Mouse (Mus musculus) CH12F3 (cell line): Measurements from ENCODE around the gene Ankrd33.

Source experiments
- in situ Hi-C: fragments of 300-500 bp; cut with MboI; formaldehyde crosslinking; loops from 2 replicates; pipeline ENCODE4 v1.14.3; 2020; ENCODE audit warnings: low sequenced_read_pairs

Gene Ankrd33

GRCm38 (mm10) chr15:101146100-101146965 lies 30.8 kb downstream of the Ankrd33 start:
- in situ Hi-C loops, result no loop called here

GRCm38 (mm10) chr15:101147115-101147909 lies 31.8 kb downstream of the Ankrd33 start:
- in situ Hi-C loops, result no loop called here

GRCm38 (mm10) chr15:101147910-101148273 lies 32.3 kb downstream of the Ankrd33 start:
- in situ Hi-C loops, result no loop called here

- in situ Hi-C loops, result no loop called here
Observed at GRCm38 (mm10) chr15:101148604-101149003, 33.0 kb downstream of the Ankrd33 start.

- in situ Hi-C loops, result no loop called here
Observed at GRCm38 (mm10) chr15:101151409-101152261, 36.1 kb downstream of the Ankrd33 start.

- in situ Hi-C loops, result no loop called here
Observed at GRCm38 (mm10) chr15:101154700-101155616, 39.4 kb downstream of the Ankrd33 start.

- in situ Hi-C loops, result no loop called here
Observed at GRCm38 (mm10) chr15:101160128-101160527, 44.6 kb downstream of the Ankrd33 start.

- in situ Hi-C loops, result no loop called here
Observed at GRCm38 (mm10) chr15:101160591-101160990, 45.0 kb downstream of the Ankrd33 start.

- in situ Hi-C loops, result no loop called here
Observed at GRCm38 (mm10) chr15:101161534-101161933, 46.0 kb downstream of the Ankrd33 start.

GRCm38 (mm10) chr15:101163056-101163458 lies 47.5 kb downstream of the Ankrd33 start:
- in situ Hi-C loops, result no loop called here

GRCm38 (mm10) chr15:101163854-101164253 lies 48.3 kb downstream of the Ankrd33 start:
- in situ Hi-C loops, result no loop called here

- in situ Hi-C loops, result no loop called here
Observed at GRCm38 (mm10) chr15:101164291-101164690, 48.7 kb downstream of the Ankrd33 start.

- in situ Hi-C loops, result no loop called here
Observed at GRCm38 (mm10) chr15:101165658-101166437, 50.3 kb downstream of the Ankrd33 start.

GRCm38 (mm10) chr15:101167553-101167952 lies 52.0 kb downstream of the Ankrd33 start:
- in situ Hi-C loops, result no loop called here
